Mouse (Mus musculus): ENCODE data around the gene Mtrex.

The Mtrex gene

DNA sequence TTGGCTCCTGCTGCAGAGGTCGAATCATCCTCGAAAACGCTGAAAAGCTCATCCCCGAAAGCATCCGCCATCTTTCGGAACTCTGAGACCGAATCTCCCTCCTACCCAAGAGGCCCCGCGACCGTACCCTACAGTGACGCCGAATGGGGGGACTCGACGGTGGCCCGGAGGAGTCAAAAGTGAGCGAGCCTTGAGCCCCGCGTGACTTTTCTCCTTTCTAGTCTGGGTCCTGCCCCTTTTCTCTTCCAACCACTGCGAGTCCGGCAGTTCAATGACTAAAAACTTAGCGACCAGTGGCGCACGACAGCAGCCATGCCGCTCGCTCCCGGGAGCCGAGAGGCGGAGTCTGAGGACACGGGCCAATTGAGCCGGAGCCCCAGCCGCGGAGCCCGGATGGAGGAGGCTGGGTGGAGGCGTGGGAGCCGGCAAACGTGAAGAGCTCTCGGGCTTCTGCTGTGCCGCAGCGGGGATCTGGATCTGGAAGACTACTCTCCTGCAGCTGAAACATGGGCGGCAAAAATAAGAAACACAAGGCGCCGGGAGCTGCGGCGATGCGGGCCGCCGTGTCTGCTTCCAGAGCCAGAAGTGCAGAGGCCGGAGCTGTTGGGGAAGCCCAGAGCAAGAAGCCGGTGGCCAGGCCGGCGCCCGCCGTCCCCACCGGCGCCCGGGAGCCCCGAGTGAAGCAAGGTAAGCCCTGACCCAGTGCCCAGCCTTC is at the start of gene Mtrex, which contains the start of gene Dhx29:
Gene Mtrex (minus strand): TSS at position 112 of the 715 bp plus-strand sequence.
Gene Dhx29 (plus strand): TSS at position 168 of the 715 bp plus-strand sequence.
- DNase-seq (ENCODE audit: low read depth in 1 of 2, low spot score in 2 of 2), result peak; percentile 96

DNA sequence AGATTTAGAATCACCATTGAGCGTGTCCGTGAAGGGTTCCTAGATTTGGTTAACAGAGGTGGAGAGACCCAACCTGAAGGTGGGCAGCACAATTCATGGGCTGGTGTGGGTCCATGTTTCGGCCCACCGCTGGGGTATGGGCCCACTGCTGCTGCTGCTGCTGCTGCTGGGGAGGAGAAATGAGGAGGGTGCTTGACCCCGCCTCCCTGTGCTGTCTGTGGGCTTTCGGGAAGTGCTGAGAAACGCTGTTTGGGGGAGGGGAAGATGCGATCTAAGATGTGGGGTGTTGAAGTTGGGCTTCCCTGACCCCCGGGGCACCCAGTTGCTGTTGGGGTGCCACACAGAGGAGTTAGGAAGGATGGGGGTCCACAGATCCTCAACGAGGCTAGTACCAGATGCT is 49.5 kb upstream of the Mtrex start:
- no peak for DNase-seq (ENCODE audit: low read depth in 1 of 2, low spot score in 2 of 2)

DNA sequence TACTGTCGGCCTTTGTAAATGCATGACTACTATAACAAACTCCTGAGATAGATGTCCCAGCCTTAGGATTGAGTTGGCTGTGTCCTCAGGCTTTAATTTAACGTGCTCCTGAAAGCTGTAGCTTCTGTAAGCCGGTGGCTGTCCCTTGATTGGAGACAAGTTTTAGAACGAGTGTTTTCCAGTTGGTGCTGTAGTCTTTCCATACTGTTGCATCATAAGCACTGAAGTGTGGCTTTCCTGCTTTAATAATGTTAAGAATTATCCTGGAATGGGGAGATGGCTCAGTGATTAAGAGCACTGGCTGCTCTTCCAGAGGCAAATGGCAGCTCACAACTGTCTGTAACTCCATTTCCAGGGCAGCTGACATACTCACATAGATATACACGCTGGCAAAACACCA is 40.1 kb upstream of the Mtrex start:
- no peak for DNase-seq (ENCODE audit: low read depth in 1 of 2, low spot score in 2 of 2)

DNA sequence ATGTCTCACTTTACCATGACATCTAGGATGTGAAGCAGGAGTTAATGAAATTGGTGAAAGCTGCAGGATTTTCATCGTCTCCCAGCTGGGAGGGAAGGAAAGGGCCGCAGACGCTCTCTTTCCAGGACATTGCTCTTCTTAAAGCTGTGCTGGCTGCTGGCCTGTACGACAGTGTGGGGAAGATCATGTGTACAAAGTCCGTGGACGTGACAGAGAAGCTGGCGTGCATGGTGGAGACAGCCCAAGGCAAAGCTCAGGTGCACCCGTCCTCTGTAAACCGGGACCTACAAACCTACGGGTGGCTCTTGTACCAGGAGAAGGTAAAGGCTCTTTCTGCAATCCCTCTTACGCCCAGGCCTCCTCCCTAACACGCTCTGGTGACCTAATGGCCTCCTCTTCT is 37.2 kb upstream of the Mtrex start:
- no peak for DNase-seq (ENCODE audit: low read depth in 1 of 2, low spot score in 2 of 2)

DNA sequence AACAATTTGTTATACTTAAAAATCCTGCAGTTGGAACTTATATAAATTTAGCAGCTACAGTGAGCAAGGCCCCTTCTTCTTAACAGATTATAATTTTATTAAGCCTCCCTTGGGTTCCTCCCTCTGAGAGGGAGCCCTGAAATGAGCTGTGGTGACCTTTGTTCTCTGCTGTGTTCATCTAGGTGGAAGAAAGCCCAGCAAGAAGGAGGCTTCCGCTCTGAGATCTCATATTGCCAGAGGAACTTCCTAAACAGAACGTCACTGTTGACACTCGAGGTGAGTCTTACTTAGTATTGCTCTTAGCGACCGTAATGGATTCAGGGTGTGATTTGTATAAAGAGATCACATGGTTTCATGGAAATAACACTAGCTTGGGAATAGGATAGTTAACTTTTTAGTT is 35.9 kb upstream of the Mtrex start:
- no peak for DNase-seq (ENCODE audit: low read depth in 1 of 2, low spot score in 2 of 2)

DNA sequence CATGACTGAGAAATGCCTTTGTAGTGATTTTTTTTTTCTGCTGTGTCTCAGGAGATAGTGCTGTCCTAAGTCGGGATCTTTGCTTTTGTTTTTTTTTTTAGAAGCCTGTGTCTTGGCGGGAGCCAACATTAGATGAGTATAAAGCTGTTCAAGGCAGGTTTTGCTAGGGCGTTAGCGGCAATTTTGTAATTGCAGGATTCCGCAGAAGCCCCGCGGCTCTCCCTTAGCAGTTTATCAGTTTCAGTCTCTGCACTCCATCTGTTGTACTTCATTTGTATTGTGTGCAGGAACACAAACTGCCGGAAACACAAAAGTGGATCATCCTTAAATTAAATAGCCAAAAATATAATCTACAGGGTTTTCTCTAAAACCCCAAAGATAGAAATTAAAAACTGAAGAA is 26.9 kb upstream of the Mtrex start:
- no peak for DNase-seq (ENCODE audit: low read depth in 1 of 2, low spot score in 2 of 2)

DNA sequence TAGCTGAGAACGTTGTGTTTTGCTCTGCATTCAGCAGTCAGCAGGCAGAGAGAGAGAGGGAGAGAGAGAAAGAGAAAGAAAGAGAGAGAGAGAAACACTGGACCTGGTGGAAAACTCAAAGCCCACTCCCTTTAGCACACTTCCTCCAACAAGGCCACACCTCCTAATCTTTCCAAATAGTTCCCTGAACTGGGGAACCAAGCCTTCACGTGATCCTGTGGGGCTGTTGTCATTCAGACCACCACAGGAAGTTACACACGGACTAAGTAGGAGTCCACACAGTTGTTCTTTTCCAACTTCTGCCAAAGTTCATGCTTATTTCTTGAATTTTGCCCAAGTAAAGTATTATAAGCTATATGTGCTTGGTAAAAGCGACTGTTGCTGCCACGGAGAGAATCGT is 18.7 kb upstream of the Mtrex start:
- no peak for DNase-seq (ENCODE audit: low read depth in 1 of 2, low spot score in 2 of 2)

DNA sequence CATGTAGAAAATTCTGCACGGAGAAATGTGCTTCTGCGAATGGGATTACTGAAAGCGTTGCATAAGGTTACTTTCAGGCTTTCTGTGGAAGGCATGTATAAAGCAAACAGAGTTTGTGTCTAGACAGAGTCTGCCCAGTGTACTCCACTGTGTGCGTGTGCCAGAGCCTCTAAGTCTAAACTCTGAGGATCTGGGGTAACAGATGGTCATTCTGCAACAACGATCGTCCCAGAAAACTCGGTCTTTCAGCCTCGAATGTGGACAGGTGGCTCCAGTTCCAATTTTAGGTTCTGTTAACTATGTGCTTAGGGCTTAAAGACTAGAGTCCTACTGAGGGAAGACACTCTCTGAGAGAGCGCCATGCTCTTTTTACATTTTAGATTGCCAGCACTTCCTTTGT is 18.1 kb upstream of the Mtrex start:
- no peak for DNase-seq (ENCODE audit: low read depth in 1 of 2, low spot score in 2 of 2)

DNA sequence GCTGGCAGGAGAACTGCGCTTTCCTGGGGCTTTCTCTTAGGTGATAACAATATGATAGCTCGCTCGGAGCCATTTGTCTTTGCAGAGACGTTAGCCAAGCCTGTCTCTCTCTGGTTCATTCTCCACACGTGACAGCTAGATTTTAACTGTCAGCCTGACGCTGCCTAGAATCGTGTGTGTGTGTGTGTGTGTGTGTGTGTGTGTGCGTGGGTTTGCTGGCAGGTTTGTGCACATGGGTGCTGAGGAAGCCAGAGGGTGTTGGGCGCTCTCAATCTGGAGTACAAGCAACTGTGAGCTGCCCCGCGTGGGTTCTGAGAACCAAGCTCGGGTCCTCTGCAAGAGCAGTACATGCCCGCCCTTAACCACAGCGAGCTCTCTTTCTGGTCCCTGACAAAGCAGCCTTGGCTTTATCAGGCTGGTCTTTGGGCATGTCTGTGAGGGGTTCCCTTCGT is 14.7 kb upstream of the Mtrex start:
- no peak for DNase-seq (ENCODE audit: low read depth in 1 of 2, low spot score in 2 of 2)

DNA sequence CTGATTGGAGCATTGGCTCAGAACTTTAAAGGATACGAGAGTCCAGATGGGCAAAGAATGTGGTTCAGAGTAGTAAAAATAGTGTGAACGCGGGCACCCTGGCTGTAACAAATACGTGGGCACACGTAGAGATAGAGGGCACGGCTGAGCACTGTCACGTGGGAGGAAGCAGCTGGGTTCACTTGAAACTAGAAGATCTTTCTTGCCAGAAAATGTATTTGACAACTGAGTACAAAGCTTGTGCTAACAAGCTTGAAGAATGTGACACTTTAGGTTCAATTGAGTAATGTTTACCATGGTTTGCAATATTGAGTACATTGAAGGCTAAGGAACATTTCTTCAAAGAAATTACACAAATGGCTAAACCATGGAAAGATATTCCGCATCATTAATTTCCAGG is 10.9 kb upstream of the Mtrex start:
- no peak for DNase-seq (ENCODE audit: low read depth in 1 of 2, low spot score in 2 of 2)

DNA sequence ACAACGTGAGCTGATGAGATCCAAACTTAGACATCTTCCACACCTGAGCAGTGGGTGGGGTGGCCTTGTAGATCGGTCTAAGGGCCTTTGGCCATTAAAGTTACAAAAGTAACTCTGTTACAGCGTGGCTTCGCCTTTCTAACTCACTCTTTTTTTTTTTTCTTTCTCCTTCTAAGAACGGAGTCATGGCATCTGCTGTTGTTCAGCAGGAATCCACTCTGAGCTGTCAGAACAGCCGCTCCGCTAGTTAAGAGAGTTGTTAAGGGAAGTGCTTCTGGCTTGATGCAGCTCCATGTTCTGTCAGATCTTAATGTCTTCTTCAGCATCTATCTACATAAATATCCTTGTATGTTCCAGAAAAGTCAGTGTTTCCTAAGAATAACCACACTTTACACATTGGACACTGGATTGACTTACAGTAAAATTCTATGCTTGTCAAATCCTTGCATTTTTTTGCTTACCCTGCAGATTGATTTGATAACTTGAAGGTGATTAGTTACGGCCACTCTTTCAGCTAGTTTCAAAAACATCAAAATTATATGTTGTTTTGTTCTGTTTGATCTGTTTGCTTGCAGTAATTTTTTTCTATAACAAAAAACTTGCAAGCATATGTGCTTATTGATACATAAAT is 955 bp upstream of the Mtrex start:
- no peak for DNase-seq (ENCODE audit: low read depth in 1 of 2, low spot score in 2 of 2)

DNA sequence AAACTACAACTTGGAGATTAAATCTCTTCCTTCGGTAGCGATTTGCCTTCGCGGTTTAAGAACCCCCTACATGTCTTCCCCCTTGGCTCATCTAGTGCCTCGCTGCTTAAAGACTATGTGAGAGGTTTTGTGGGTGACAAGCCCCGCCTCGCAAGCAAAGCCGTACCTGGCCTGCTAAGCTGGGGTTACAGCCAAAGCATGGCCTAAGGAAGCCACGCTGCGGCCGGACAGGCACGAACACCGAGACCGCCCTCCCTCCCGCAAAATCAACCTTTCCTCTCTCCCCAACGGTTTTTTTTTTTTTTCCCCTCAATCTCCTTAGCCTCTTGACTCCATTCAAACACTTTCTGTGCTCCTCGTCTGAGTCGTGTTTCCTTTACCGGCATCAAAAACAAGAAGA is 402 bp downstream of the Mtrex start:
- DNase-seq (ENCODE audit: low read depth in 1 of 2, low spot score in 2 of 2), result no peak

DNA sequence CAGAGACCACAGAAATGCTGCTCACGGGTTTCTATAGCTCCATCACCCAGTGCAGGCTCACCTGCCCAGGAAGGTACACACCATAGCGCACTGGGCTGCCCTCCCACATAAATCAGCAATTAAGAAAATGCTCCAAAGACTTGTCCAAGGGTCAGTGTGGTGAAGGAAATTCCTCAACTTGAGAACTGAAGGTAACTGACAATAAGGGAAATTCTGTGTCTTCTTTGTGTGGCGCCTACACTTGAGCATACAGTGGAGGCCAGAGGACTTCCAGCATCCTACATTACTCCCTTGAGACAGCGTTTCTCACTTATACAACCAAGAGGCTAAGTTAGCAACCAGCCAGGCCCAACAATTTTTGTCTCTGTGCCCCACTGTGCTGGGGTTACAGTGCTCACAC is 1.2 kb downstream of the Mtrex start:
- DNase-seq (ENCODE audit: low read depth in 1 of 2, low spot score in 2 of 2), result no peak

DNA sequence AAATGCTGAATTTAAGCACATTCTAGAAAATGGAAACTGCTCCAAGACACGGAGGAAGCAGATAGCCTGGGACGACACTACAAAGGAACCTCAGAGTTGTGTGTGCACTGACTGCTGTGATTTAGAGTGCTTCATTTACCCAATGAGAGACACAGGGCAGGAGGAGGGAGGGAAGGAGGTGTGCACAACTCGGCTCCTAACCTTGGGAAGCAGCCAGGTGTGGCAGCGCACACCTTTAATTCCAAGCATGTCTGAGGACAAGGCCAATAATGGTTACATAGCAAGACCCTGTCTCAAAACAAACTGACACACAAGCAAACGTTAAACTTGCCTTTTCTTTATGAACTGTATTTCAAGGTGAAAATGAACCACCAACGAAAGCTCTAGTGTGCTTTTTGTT is 1.9 kb downstream of the Mtrex start:
- DNase-seq (ENCODE audit: low read depth in 1 of 2, low spot score in 2 of 2), result no peak

DNA sequence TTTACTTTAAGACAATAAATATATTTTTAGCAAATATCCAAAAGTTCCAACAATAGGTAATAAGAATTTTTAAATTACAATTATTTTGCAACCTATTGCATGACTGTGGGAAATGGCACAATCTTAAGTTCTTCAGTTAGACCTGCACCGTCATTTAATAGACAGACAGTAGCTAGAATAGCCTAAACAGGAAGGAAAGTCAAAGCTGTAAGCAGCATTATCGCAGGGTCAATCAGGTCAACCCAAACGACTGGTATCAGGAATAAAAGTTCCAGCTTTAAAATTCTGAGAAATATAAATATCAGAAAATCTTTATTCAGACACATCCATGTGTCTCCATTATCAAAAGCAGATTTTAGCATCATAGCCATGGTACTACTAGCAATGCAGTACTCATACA is 6.3 kb downstream of the Mtrex start:
- no peak for DNase-seq (ENCODE audit: low read depth in 1 of 2, low spot score in 2 of 2)

DNA sequence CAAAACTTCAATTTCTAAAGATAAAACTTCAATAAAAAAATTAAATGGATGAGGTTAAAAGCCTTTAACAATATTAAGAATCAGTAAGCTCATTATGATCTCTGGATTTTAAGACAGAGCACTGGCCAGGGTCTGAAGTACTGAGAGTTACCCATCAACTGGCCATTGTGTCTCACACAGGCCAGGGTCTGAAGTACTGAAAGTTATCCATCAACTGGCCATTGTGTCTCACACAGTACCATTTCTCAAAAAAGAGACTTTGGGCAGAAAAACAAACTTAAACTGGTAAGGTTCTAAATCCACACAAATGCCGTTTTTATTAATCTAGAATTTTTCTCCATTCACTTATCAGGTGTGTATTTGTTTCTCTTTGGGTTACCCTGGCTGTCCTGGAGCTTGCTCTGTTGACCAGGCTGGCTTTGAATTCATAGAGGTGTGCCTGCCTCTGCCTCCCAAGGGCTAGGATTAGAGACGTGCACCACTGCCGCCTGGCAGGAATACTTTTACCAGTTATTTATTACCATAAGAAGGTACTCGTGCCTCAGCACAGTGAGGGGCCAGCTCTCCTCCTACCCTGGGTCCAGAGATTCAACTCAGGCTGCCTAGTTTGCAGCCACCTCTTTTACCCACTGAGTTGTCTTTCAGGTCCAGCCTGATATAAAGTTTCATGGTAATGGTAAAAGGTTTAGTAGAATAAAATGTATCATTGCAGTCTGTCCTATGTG is 7.9 kb downstream of the Mtrex start:
- DNase-seq (ENCODE audit: low read depth in 1 of 2, low spot score in 2 of 2), result no peak

DNA sequence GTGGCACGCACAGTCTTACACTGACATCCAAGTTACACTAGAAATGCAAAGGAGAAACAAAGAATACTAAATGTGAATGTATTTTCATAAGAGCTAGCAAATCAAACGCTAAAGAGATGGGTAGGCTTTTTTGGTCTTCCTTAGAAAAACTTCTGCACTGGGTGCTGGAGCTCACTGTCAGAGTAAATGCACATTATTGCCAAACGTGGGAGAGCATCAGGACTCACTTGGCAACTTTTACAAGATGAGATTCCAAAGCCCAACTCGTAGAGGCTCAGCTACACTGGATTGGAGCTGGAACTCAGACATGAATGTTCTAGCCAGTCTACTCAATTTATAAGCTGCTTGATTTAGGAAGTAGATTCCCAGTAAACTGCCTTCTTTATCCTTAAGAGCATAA is 16.8 kb downstream of the Mtrex start:
- DNase-seq (ENCODE audit: low read depth in 1 of 2, low spot score in 2 of 2), result no peak

DNA sequence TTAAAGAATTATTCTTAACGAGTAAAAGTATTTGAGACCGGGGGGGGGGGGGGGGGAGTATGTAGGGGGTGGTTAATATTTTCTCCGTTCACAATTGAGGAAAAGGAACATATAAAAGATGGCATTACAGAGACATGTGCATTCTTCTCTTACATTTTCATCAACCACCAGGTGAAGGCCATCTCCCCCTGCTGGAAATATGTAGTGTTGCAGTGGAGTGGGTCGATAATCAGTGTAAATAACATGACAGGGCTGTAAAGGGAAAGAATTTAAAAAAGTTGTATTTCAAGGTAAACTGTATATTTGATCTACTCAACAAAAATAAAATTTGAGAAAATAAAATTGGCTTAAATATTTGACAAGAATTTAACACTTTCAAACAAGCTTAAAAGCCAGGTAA is 17.5 kb downstream of the Mtrex start:
- no peak for DNase-seq (ENCODE audit: low read depth in 1 of 2, low spot score in 2 of 2)

DNA sequence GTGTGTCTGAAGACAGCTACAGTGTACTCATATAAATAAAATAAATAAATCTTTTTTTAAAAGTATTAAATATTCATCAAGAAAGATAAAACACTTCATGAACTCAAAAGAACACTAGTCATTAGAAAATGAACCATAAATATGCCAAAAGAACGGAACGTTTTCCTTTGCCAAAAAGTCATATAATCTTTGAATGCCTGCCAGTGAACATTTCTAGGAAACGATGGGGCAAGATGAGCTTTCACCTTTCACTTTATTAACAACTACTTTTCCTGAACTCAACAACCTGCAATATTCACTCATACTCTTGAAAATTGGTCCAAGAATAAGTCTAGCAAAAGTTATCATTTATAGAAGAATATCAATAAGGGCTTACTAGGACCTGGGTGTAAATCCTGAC is 25.0 kb downstream of the Mtrex start:
- DNase-seq (ENCODE audit: low read depth in 1 of 2, low spot score in 2 of 2), result no peak

DNA sequence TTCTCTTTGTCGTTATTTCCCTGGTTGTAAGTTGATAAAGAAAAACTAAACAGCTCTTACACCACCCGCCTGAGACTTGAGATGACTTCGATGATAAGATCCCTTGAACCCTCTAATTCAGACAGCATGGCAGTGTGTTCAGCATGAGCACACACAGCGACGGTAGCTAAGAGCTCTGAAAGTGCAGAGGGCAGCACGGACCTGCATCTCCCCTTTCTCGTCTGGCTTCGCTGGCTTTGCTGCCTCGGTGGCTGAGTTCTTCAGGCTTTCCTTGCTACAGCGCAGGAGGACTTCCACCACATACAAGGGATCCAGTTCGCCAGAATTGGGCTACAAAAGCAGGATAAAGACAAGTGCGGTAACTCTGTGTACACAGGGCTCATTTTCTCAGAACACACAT is 40.0 kb downstream of the Mtrex start:
- no peak for DNase-seq (ENCODE audit: low read depth in 1 of 2, low spot score in 2 of 2)

DNA sequence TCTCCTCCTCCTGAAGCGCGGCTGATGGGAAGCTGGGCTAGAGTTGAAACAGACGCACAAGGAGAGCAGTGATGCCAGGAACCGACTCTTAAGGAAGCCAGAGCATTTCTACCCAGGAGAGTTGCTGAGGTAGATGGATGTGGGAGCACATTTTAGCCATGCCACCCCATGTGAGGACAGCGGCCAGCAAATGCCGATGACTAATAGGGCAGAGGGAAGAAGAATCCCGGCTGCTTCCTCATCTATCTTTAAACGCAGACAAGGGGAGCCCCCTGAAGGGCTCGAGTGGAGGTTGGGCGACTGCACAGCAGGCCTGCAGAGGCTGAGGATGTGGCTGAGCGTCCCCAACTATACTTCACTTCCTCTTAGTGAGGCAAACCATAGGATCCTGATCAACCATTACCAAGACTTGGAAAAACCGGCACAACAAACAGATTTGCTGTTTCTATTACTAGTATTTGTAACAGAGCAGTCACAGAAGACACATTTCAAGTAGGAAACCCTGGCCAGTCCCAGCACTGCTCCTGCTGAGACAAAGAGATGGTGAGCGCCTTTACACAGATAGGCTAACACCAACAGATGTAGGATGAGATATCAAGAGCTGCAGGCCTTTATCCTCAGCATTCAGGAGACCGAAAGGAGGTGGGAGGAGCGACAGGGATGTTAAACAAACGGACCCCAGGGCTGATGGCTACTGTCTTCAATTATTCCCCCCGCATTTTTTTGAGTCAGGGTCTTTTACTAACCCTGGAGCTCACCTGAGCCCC is 55.5 kb downstream of the Mtrex start:
- no peak for DNase-seq (ENCODE audit: low read depth in 1 of 2, low spot score in 2 of 2)

Measured in monocyte, adult 2 months (primary cell).